Mouse (Mus musculus) kidney, embryonic 14.5 days (tissue): Measurements from ENCODE around the gene Mfsd2a. TPM values are rescaled to one million over a fixed set of nuclear protein-coding genes. Genes with fewer than 3 reads are reported as not detected.

Source experiments
- polyA plus RNA-seq: library from polyadenylated mRNA; unstranded; fragments of >200 nt; fragmentation: Nextera tagmentation; extraction: Ambion mirVana; gene quantifications from 2 replicates; pipeline ENCODE4 v1.2.1, GENCODE M21; 2014

The Mfsd2a gene
- polyA plus RNA-seq, 1 experiment from 2014 or later, result 3.4 TPM

Other genes with a start within 250 kb of the Mfsd2a start
- 64.6 and 82.5 TPM in 2 replicates for gene Ppt1, start 124.9 kb downstream of the Mfsd2a start, polyA plus RNA-seq
- 45.6 and 76.7 TPM in 2 replicates for gene Cap1, start 75.1 kb downstream of the Mfsd2a start, polyA plus RNA-seq
- 7.9 and 13.8 TPM in 2 replicates for gene Mycl, start 34.5 kb upstream of the Mfsd2a start, polyA plus RNA-seq
- 15.8 and 21.7 TPM in 2 replicates for gene Trit1, start 55.4 kb upstream of the Mfsd2a start, polyA plus RNA-seq
- 0.16 and 0.41 TPM in 2 replicates for gene Bmp8b, start 144.0 kb upstream of the Mfsd2a start, polyA plus RNA-seq
- gene Oxct2b, start 155.1 kb upstream of the Mfsd2a start, polyA plus RNA-seq, result 0.45 TPM in 1 of 2 replicates, not detected in the other
- gene Ppie, start 178.8 kb upstream of the Mfsd2a start, polyA plus RNA-seq, result 110 and 138 TPM in 2 replicates
- gene Hpcal4, start 222.0 kb upstream of the Mfsd2a start, polyA plus RNA-seq, result 0.83 and 1.0 TPM in 2 replicates
- 0.16 TPM in 1 of 2 replicates, not detected in the other for gene Nt5c1a, start 240.3 kb upstream of the Mfsd2a start, polyA plus RNA-seq